Mouse (Mus musculus) testis, adult 2 months (tissue): ENCODE measurements around the gene Olfr1155. TPM values are rescaled to one million over a fixed set of nuclear protein-coding genes. Genes with fewer than 3 reads are reported as not detected.

Experiments
- H3K27ac ChIP-seq: fragments of 200-500 bp; 2 replicates; pipeline ENCODE4 v1.5.1; 2012; ENCODE audit warnings: low read depth, low read length; ENCODE audit not compliant: control insufficient read depth, insufficient read depth
- H3K27me3 ChIP-seq: fragments of 200-500 bp; 2 replicates; pipeline ENCODE4 v1.6.1; 2012; ENCODE audit warnings: mild to moderate bottlenecking, low read length, moderate library complexity; ENCODE audit not compliant: control insufficient read depth, insufficient read depth
- H3K36me3 ChIP-seq: fragments of 200-500 bp; 2 replicates; pipeline ENCODE4 v1.6.1; 2012; ENCODE audit warnings: mild to moderate bottlenecking, low read length; ENCODE audit not compliant: control insufficient read depth, insufficient read depth
- H3K4me1 ChIP-seq: fragments of 200-500 bp; 2 replicates; pipeline ENCODE4 v1.6.1; 2012; ENCODE audit warnings: low read length; ENCODE audit not compliant: control insufficient read depth, insufficient read depth
- H3K4me3 ChIP-seq: fragments of 200-500 bp; 2 replicates; pipeline ENCODE4 v1.5.1; 2012; ENCODE audit warnings: low read depth, mild to moderate bottlenecking, low read length, moderate library complexity, mixed read lengths; ENCODE audit not compliant: control insufficient read depth
- CTCF ChIP-seq: fragments of 200-500 bp; IDR thresholded peaks from 2 replicates; pipeline ENCODE4 v1.5.1; 2012; ENCODE audit warnings: low read depth, mild to moderate bottlenecking, inconsistent platforms, low read length, moderate library complexity; ENCODE audit not compliant: control insufficient read depth, insufficient read depth, insufficient replicate concordance
- POLR2A ChIP-seq: fragments of 200-500 bp; IDR thresholded peaks from 2 replicates; pipeline ENCODE4 v1.6.1; 2012; ENCODE audit warnings: low read depth, mild to moderate bottlenecking, inconsistent platforms, low read length, moderate library complexity; ENCODE audit not compliant: control insufficient read depth
- polyA plus RNA-seq: library from polyadenylated mRNA; depleted of rRNA; stranded (reverse); fragments of >200 nt; gene quantifications from 2 replicates; pipeline ENCODE4 v1.2.3, GENCODE M21; 2012; rRNA removed

Olfr1155 gene
- not detected in 2 replicates for polyA plus RNA-seq

DNA sequence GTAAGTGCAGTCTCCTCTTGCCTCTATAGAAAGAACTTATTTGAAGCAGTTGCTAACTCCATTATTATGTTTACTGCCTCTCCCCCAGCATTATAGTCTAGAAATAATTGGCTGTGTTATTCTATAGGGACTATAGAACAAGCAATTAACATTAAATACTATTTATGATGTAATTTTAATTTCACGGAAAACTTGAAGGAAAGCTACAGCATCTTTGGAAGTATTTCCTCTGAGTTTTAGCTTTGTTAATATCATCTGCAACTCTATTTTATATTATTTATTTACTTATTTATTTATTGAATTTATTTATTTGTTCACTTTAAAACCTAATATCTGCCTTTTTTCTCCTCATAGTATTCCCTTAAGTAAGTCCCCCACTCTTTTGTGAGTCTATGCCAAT, at the start of gene Olfr1155:
Gene Olfr1155 (minus strand): TSS at position 101 of the 400 bp plus-strand sequence.
- TF ChIP-seq CTCF (no peak), POLR2A (no peak)
- H3K36me3 ChIP-seq = no peaks in the 10 kb centered on the region
- H3K4me3 ChIP-seq = no peak within 1 kb of the TSS
- H3K27ac ChIP-seq = no peak within 1 kb of the TSS
- H3K27me3 ChIP-seq = no peaks in the 10 kb centered on the region
- no peaks in the 10 kb centered on the region for H3K4me1 ChIP-seq

- Histone ChIP-seq H3K4me3 (no peak within 1 kb of the TSS), H3K4me1 (no peaks in the 10 kb centered on the region), H3K27ac (no peak within 1 kb of the TSS), H3K36me3 (no peaks in the 10 kb centered on the region), H3K27me3 (no peaks in the 10 kb centered on the region)
- TF ChIP-seq POLR2A (no peak), CTCF (no peak)
These were observed 44.9 kb upstream of the Olfr1155 start, which contains the start of gene Olfr1158 for GRCm38 (mm10) chr2:87989813-87990212. Olfr1158 (plus strand) TSS chr2:87990113.

DNA sequence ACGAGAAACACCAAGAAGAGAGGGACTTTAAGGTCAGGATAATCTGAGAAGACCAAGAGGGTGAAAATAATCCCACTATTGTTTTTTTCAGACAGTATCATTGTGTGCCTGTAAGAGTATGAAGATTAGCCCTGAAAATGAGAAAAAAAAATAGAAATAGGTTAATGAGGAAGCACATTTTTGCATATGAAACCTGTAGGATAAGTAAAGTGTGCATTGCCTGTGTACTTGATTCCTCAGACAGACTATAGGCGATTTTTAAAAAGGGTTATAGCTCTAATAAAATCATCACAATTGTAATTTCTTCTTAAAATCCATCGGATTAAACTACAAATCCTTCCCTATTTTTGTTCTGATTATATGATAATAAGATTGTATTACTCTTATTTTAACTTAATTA, 29.6 kb upstream of the Olfr1155 start, which contains the start of gene Olfr74:
Gene Olfr74 (minus strand): TSS at position 101 of the 400 bp plus-strand sequence.
- no peak within 1 kb of the TSS for H3K4me3 ChIP-seq
- H3K27ac ChIP-seq = no peak within 1 kb of the TSS
- TF ChIP-seq CTCF = no peak
- no peak for TF ChIP-seq POLR2A

GRCm38 (mm10) chr2:87968199-87968598, 23.3 kb upstream of the Olfr1155 start, which contains the start of gene Olfr1157:
Olfr1157 (minus strand) TSS chr2:87968299.
- Histone ChIP-seq H3K4me3 (no peak within 1 kb of the TSS), H3K27me3 (no peaks in the 10 kb centered on the region), H3K4me1 (no peaks in the 10 kb centered on the region), H3K27ac (no peak within 1 kb of the TSS), H3K36me3 (no peaks in the 10 kb centered on the region)
- TF ChIP-seq POLR2A (no peak), CTCF (no peak)

More for the DNA sequence above, 29.6 kb upstream of the Olfr1155 start, which contains the start of gene Olfr74:
- no peaks in the 10 kb centered on the region for H3K4me1 ChIP-seq
- H3K36me3 ChIP-seq = no peaks in the 10 kb centered on the region
- no peaks in the 10 kb centered on the region for H3K27me3 ChIP-seq

DNA sequence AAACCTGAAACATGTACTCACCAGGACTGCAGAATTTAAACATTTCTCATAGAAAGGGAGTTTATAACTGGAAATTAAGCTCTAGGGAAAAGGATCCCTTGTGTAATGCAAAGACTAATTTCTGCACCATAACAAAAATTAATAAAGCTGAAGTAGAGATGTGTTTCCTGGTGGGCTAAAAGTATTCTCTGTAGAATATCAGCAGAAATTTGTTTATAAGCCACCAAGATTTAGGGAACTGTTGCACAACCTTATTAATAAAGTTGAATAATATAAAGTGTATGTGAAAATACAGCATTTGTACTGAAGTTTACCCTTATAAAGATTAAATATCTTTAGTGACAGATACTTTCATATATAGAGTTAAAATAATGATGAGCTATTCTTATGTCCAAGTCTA, 8.1 kb upstream of the Olfr1155 start, which contains the start of gene Olfr1156:
Gene Olfr1156 (minus strand): TSS at position 101 of the 400 bp plus-strand sequence.
- Histone ChIP-seq H3K4me1 (no peaks in the 10 kb centered on the region), H3K36me3 (no peaks in the 10 kb centered on the region), H3K27ac (no peak within 1 kb of the TSS), H3K27me3 (no peaks in the 10 kb centered on the region), H3K4me3 (no peak within 1 kb of the TSS)
- TF ChIP-seq CTCF (no peak), POLR2A (no peak)

GRCm38 (mm10) chr2:87905066-87905465, 39.9 kb downstream of the Olfr1155 start, which contains the start of gene Olfr1154:
Olfr1154 (minus strand) TSS chr2:87905166.
- TF ChIP-seq CTCF (no peak), POLR2A (no peak)

DNA sequence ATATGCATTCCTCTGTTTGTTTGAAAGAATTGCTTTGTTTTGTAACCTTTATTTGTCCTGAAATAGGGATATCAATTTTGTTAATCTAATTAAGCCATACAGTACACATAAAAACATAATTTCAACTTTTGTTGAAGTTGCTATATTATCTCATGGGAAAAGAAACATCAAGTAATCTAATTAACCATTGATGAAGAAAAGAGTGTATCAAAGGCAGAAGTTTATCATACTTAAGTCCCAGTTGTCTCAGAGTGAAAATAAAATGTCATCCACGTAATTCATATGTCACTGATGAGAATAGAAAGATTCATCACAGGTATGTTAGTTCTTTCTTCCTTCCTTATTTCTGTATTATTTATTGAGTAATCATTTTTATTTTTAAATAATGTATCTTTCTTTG, 50.3 kb downstream of the Olfr1155 start, which contains the start of gene Olfr1153:
Gene Olfr1153 (plus strand): TSS at position 301 of the 400 bp plus-strand sequence.
- Histone ChIP-seq H3K27me3 (no peaks in the 10 kb centered on the region), H3K4me1 (no peaks in the 10 kb centered on the region), H3K27ac (no peak within 1 kb of the TSS), H3K36me3 (no peaks in the 10 kb centered on the region), H3K4me3 (no peak within 1 kb of the TSS)
- TF ChIP-seq CTCF = no peak
- no peak for TF ChIP-seq POLR2A

More at GRCm38 (mm10) chr2:87905066-87905465, 39.9 kb downstream of the Olfr1155 start, which contains the start of gene Olfr1154:
- H3K27ac ChIP-seq = no peak within 1 kb of the TSS
- H3K36me3 ChIP-seq = no peaks in the 10 kb centered on the region
- H3K4me1 ChIP-seq = no peaks in the 10 kb centered on the region
- H3K4me3 ChIP-seq = no peak within 1 kb of the TSS
- H3K27me3 ChIP-seq = no peaks in the 10 kb centered on the region

Other genes with a start within 250 kb of the Olfr1155 start
- not detected in 2 replicates for gene Olfr1137, start 232.0 kb downstream of the Olfr1155 start, polyA plus RNA-seq
- gene Olfr1138, start 205.2 kb downstream of the Olfr1155 start, polyA plus RNA-seq = not detected in 2 replicates
- gene Olfr1140, start 201.4 kb downstream of the Olfr1155 start, polyA plus RNA-seq = not detected in 2 replicates
- not detected in 2 replicates for gene Olfr1141, start 191.1 kb downstream of the Olfr1155 start, polyA plus RNA-seq
- not detected in 2 replicates for gene Olfr152, start 165.7 kb downstream of the Olfr1155 start, polyA plus RNA-seq
- not detected in 2 replicates for gene Olfr1143, start 144.5 kb downstream of the Olfr1155 start, polyA plus RNA-seq
- gene Olfr1145, start 135.3 kb downstream of the Olfr1155 start, polyA plus RNA-seq = not detected in 2 replicates
- not detected in 2 replicates for gene Olfr1148, start 114.6 kb downstream of the Olfr1155 start, polyA plus RNA-seq
- not detected in 2 replicates for gene Olfr1150-ps1, start 101.1 kb downstream of the Olfr1155 start, polyA plus RNA-seq
- not detected in 2 replicates for gene Olfr1151, start 89.3 kb downstream of the Olfr1155 start, polyA plus RNA-seq
- not detected in 2 replicates for gene Olfr1152, start 78.6 kb downstream of the Olfr1155 start, polyA plus RNA-seq
- gene Olfr1153, start 50.2 kb downstream of the Olfr1155 start, polyA plus RNA-seq = not detected in 2 replicates
- not detected in 2 replicates for gene Olfr1154, start 40.0 kb downstream of the Olfr1155 start, polyA plus RNA-seq
- not detected in 2 replicates for gene Olfr1156, start 8.0 kb upstream of the Olfr1155 start, polyA plus RNA-seq
- not detected in 2 replicates for gene Olfr1157, start 23.2 kb upstream of the Olfr1155 start, polyA plus RNA-seq
- gene Olfr74, start 29.5 kb upstream of the Olfr1155 start, polyA plus RNA-seq = not detected in 2 replicates
- gene Olfr1158, start 45.0 kb upstream of the Olfr1155 start, polyA plus RNA-seq = not detected in 2 replicates
- not detected in 2 replicates for gene Olfr1160, start 63.1 kb upstream of the Olfr1155 start, polyA plus RNA-seq
- gene Olfr1161, start 77.6 kb upstream of the Olfr1155 start, polyA plus RNA-seq = not detected in 2 replicates
- gene Olfr73, start 92.6 kb upstream of the Olfr1155 start, polyA plus RNA-seq = not detected in 2 replicates
- gene Olfr1162, start 106.0 kb upstream of the Olfr1155 start, polyA plus RNA-seq = not detected in 2 replicates
- gene Olfr1163, start 126.7 kb upstream of the Olfr1155 start, polyA plus RNA-seq = not detected in 2 replicates
- not detected in 2 replicates for gene Olfr1164, start 148.8 kb upstream of the Olfr1155 start, polyA plus RNA-seq
- not detected in 2 replicates for gene Olfr1166, start 183.1 kb upstream of the Olfr1155 start, polyA plus RNA-seq
- gene Olfr1167, start 210.1 kb upstream of the Olfr1155 start, polyA plus RNA-seq = not detected in 2 replicates
- gene Olfr1168, start 236.7 kb upstream of the Olfr1155 start, polyA plus RNA-seq = not detected in 2 replicates